Mouse (Mus musculus): ENCODE data around the gene Fat2. TPM values are rescaled to one million over a fixed set of nuclear protein-coding genes. Genes with fewer than 3 reads are reported as not detected.

Gene Fat2
- polyA plus RNA-seq, 1 experiment from 2014 or later = 0.08 TPM

DNA sequence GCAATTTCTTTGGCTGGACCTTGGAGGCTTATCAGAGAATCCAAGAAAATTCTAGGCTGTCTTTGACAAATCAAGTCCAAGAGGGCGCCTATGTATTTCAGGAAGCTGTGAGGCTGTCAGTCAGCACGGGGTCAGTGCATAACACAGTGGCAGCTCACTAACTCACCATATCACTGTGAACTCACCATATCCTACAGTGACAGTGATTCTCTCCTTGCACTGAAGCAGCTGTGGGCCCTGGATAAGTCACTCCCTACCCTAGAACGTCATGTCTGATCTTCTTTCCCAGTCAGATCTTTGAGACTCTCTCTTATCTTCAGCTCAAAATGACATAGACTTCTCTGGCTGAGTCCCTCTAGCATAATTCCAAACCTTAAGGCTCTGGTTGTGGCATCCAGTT, 96.9 kb downstream of the Fat2 start:
- no peak for ATAC-seq (ENCODE audit: low FRiP score)
- H3K4me1 ChIP-seq (replicated peaks; ENCODE audit: control insufficient read depth, insufficient read depth, low read length) = no peaks in the 10 kb centered on the region
- WGBS = 75% methylated on average over 3 of the region's 3 CpGs
- H3K9ac ChIP-seq (ENCODE audit: low read depth, low read length) = no peak overlapping the region
- no peak for DNase-seq (ENCODE audit: low spot score)
- no peak overlapping the region for H3K4me3 ChIP-seq (ENCODE audit: low read depth, low read length)
- no peaks in the 10 kb centered on the region for H3K9me3 ChIP-seq (ENCODE audit: control insufficient read depth, low read length)
- H3K36me3 ChIP-seq (ENCODE audit: control insufficient read depth, insufficient read depth, low read length) = no peaks in the 10 kb centered on the region
- H3K27me3 ChIP-seq (ENCODE audit: control insufficient read depth, insufficient read depth, low read length) = no peaks in the 10 kb centered on the region
- H3K27ac ChIP-seq (ENCODE audit: low read depth, low read length) = no peak overlapping the region
- H3K4me2 ChIP-seq (replicated peaks; ENCODE audit: low read depth, low read length) = no peak overlapping the region

- H3K9me3 ChIP-seq (ENCODE audit: control insufficient read depth, low read length) = no peaks in the 10 kb centered on the region
- DNase-seq (ENCODE audit: low spot score) = no peak
- H3K27ac ChIP-seq (ENCODE audit: low read depth, low read length) = no peak overlapping the region
- H3K27me3 ChIP-seq (ENCODE audit: control insufficient read depth, insufficient read depth, low read length) = no peaks in the 10 kb centered on the region
- H3K36me3 ChIP-seq (ENCODE audit: control insufficient read depth, insufficient read depth, low read length) = no peaks in the 10 kb centered on the region
- 83% methylated on average over 1 of the region's 1 CpGs for WGBS
- H3K4me2 ChIP-seq (replicated peaks; ENCODE audit: low read depth, low read length) = no peak overlapping the region
- no peak overlapping the region for H3K9ac ChIP-seq (ENCODE audit: low read depth, low read length)
- H3K4me1 ChIP-seq (replicated peaks; ENCODE audit: control insufficient read depth, insufficient read depth, low read length) = no peaks in the 10 kb centered on the region
- no peak overlapping the region for H3K4me3 ChIP-seq (ENCODE audit: low read depth, low read length)
- no peak for ATAC-seq (ENCODE audit: low FRiP score)
Observed at GRCm38 (mm10) chr11:55236815-55237214, 99.5 kb downstream of the Fat2 start.

DNA sequence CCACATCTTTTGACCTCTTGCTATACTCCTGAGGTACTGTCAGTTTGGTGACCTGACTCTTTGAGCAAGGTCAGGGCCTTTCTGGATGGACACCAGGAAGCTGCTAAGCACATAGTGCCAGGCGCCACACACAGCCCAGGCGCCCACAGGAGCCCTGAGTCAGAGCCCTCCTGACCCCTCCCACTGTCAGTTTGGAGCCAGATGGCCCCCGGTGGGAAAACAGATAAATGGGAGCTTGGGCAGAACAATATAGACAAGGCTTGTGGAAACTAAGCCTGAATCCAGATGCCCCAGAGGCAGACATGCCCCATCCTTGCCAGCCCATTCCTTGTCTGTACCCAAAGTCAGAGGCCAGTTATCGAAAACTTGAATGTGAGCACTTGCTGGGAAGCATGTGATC, 101.6 kb downstream of the Fat2 start:
- Histone ChIP-seq H3K9me3 (ENCODE audit: control insufficient read depth, low read length) (no peaks in the 10 kb centered on the region), H3K4me3 (ENCODE audit: low read depth, low read length) (no peak overlapping the region), H3K27me3 (ENCODE audit: control insufficient read depth, insufficient read depth, low read length) (no peaks in the 10 kb centered on the region), H3K4me2 (replicated peaks; ENCODE audit: low read depth, low read length) (no peak overlapping the region), H3K27ac (ENCODE audit: low read depth, low read length) (no peak overlapping the region), H3K36me3 (ENCODE audit: control insufficient read depth, insufficient read depth, low read length) (no peaks in the 10 kb centered on the region), H3K9ac (ENCODE audit: low read depth, low read length) (no peak overlapping the region), H3K4me1 (replicated peaks; ENCODE audit: control insufficient read depth, insufficient read depth, low read length) (no peaks in the 10 kb centered on the region)
- whole genome bisulfite sequencing = 81% methylated on average over 4 of the region's 4 CpGs
- DNase-seq (ENCODE audit: low spot score) (no peak), ATAC-seq (ENCODE audit: low FRiP score) (no peak)

- no peak for ATAC-seq (ENCODE audit: low FRiP score)
- Histone ChIP-seq H3K36me3 (ENCODE audit: control insufficient read depth, insufficient read depth, low read length) (no peaks in the 10 kb centered on the region), H3K4me3 (ENCODE audit: low read depth, low read length) (no peak overlapping the region), H3K27ac (ENCODE audit: low read depth, low read length) (no peak overlapping the region), H3K9ac (ENCODE audit: low read depth, low read length) (no peak overlapping the region), H3K4me1 (replicated peaks; ENCODE audit: control insufficient read depth, insufficient read depth, low read length) (no peaks in the 10 kb centered on the region), H3K27me3 (ENCODE audit: control insufficient read depth, insufficient read depth, low read length) (no peaks in the 10 kb centered on the region), H3K4me2 (replicated peaks; ENCODE audit: low read depth, low read length) (no peak overlapping the region), H3K9me3 (ENCODE audit: control insufficient read depth, low read length) (no peaks in the 10 kb centered on the region)
- DNase-seq (ENCODE audit: low spot score) = no peak
- WGBS = 96% methylated on average over 7 of the region's 7 CpGs
Observed at GRCm38 (mm10) chr11:55234288-55234687, 102.1 kb downstream of the Fat2 start.

GRCm38 (mm10) chr11:55231034-55231433, 105.3 kb downstream of the Fat2 start:
- no peak for ATAC-seq (ENCODE audit: low FRiP score)
- Histone ChIP-seq H3K27ac (ENCODE audit: low read depth, low read length) (no peak overlapping the region), H3K4me3 (ENCODE audit: low read depth, low read length) (no peak overlapping the region), H3K4me2 (replicated peaks; ENCODE audit: low read depth, low read length) (no peak overlapping the region), H3K27me3 (ENCODE audit: control insufficient read depth, insufficient read depth, low read length) (no peaks in the 10 kb centered on the region), H3K4me1 (replicated peaks; ENCODE audit: control insufficient read depth, insufficient read depth, low read length) (no peaks in the 10 kb centered on the region), H3K9me3 (ENCODE audit: control insufficient read depth, low read length) (no peaks in the 10 kb centered on the region), H3K36me3 (ENCODE audit: control insufficient read depth, insufficient read depth, low read length) (no peaks in the 10 kb centered on the region), H3K9ac (ENCODE audit: low read depth, low read length) (no peak overlapping the region)
- no peak for DNase-seq (ENCODE audit: low spot score)
- WGBS = 91% methylated on average over 6 of the region's 6 CpGs

- Histone ChIP-seq H3K27me3 (ENCODE audit: control insufficient read depth, insufficient read depth, low read length) (no peaks in the 10 kb centered on the region), H3K27ac (ENCODE audit: low read depth, low read length) (no peak overlapping the region), H3K36me3 (ENCODE audit: control insufficient read depth, insufficient read depth, low read length) (no peaks in the 10 kb centered on the region), H3K4me2 (replicated peaks; ENCODE audit: low read depth, low read length) (no peak overlapping the region), H3K9ac (ENCODE audit: low read depth, low read length) (no peak overlapping the region), H3K4me3 (ENCODE audit: low read depth, low read length) (no peak overlapping the region), H3K4me1 (replicated peaks; ENCODE audit: control insufficient read depth, insufficient read depth, low read length) (no peaks in the 10 kb centered on the region), H3K9me3 (ENCODE audit: control insufficient read depth, low read length) (no peaks in the 10 kb centered on the region)
- 92% methylated on average over 7 of the region's 7 CpGs for WGBS
- DNase-seq (ENCODE audit: low spot score) (no peak), ATAC-seq (ENCODE audit: low FRiP score) (no peak)
Observed at GRCm38 (mm10) chr11:55221306-55221705, 115.1 kb downstream of the Fat2 start.

DNA sequence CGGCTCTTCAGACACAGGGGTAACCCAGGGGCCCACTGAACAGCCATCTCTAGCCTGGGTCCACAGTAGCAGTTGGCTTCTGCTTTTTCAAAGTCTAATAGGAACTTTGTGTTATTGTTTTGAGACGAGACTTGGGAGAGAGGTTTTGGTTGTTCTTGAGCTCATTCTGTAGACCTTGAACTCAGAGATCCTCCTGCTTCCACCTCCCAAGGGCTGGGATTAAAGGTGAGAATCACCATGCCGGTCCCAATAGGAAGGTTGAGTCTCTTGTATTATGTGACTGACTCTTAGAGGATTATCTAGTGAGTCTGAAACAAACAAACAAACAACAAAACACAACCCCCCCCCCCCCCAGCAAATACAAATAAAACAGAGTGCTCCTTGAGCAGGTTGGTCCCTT, 117.9 kb downstream of the Fat2 start:
- no peaks in the 10 kb centered on the region for H3K4me1 ChIP-seq (replicated peaks; ENCODE audit: control insufficient read depth, insufficient read depth, low read length)
- 90% methylated on average over 3 of the region's 3 CpGs for whole genome bisulfite sequencing

GRCm38 (mm10) chr11:55217880-55218279, 118.5 kb downstream of the Fat2 start:
- H3K4me3 ChIP-seq (ENCODE audit: low read depth, low read length) = no peak overlapping the region
- no peak overlapping the region for H3K27ac ChIP-seq (ENCODE audit: low read depth, low read length)
- no peaks in the 10 kb centered on the region for H3K27me3 ChIP-seq (ENCODE audit: control insufficient read depth, insufficient read depth, low read length)
- DNase-seq (ENCODE audit: low spot score) (no peak), ATAC-seq (ENCODE audit: low FRiP score) (no peak)
- H3K4me2 ChIP-seq (replicated peaks; ENCODE audit: low read depth, low read length) = no peak overlapping the region
- no peaks in the 10 kb centered on the region for H3K36me3 ChIP-seq (ENCODE audit: control insufficient read depth, insufficient read depth, low read length)
- H3K9ac ChIP-seq (ENCODE audit: low read depth, low read length) = no peak overlapping the region
- 93% methylated on average over 7 of the region's 7 CpGs for WGBS
- H3K9me3 ChIP-seq (ENCODE audit: control insufficient read depth, low read length) = no peaks in the 10 kb centered on the region
- H3K4me1 ChIP-seq (replicated peaks; ENCODE audit: control insufficient read depth, insufficient read depth, low read length) = no peaks in the 10 kb centered on the region

More for the DNA sequence above, 117.9 kb downstream of the Fat2 start:
- H3K27ac ChIP-seq (ENCODE audit: low read depth, low read length) = no peak overlapping the region
- H3K9me3 ChIP-seq (ENCODE audit: control insufficient read depth, low read length) = no peaks in the 10 kb centered on the region
- no peak overlapping the region for H3K4me3 ChIP-seq (ENCODE audit: low read depth, low read length)
- ATAC-seq (ENCODE audit: low FRiP score) (no peak), DNase-seq (ENCODE audit: low spot score) (no peak)
- no peak overlapping the region for H3K4me2 ChIP-seq (replicated peaks; ENCODE audit: low read depth, low read length)
- H3K36me3 ChIP-seq (ENCODE audit: control insufficient read depth, insufficient read depth, low read length) = no peaks in the 10 kb centered on the region
- H3K27me3 ChIP-seq (ENCODE audit: control insufficient read depth, insufficient read depth, low read length) = no peaks in the 10 kb centered on the region
- no peak overlapping the region for H3K9ac ChIP-seq (ENCODE audit: low read depth, low read length)

- no peaks in the 10 kb centered on the region for H3K4me1 ChIP-seq (replicated peaks; ENCODE audit: control insufficient read depth, insufficient read depth, low read length)
- DNase-seq (ENCODE audit: low spot score) (no peak), ATAC-seq (ENCODE audit: low FRiP score) (no peak)
- no peaks in the 10 kb centered on the region for H3K36me3 ChIP-seq (ENCODE audit: control insufficient read depth, insufficient read depth, low read length)
- H3K4me2 ChIP-seq (replicated peaks; ENCODE audit: low read depth, low read length) = no peak overlapping the region
- no peaks in the 10 kb centered on the region for H3K27me3 ChIP-seq (ENCODE audit: control insufficient read depth, insufficient read depth, low read length)
- no peak overlapping the region for H3K9ac ChIP-seq (ENCODE audit: low read depth, low read length)
- H3K27ac ChIP-seq (ENCODE audit: low read depth, low read length) = no peak overlapping the region
- 84% methylated on average over 4 of the region's 4 CpGs for WGBS
- no peak overlapping the region for H3K4me3 ChIP-seq (ENCODE audit: low read depth, low read length)
- no peaks in the 10 kb centered on the region for H3K9me3 ChIP-seq (ENCODE audit: control insufficient read depth, low read length)
Observed at GRCm38 (mm10) chr11:55217418-55217817, 118.9 kb downstream of the Fat2 start.

Data from hindbrain, embryonic 11.5 days (tissue).